Mouse (Mus musculus): ENCODE results near the gene Zfp704. TPM values are rescaled to one million over a fixed set of nuclear protein-coding genes. Genes with fewer than 3 reads are reported as not detected.

Gene Zfp704
- polyA plus RNA-seq, 1 experiment from 2014 or later, result 1.2 TPM

DNA sequence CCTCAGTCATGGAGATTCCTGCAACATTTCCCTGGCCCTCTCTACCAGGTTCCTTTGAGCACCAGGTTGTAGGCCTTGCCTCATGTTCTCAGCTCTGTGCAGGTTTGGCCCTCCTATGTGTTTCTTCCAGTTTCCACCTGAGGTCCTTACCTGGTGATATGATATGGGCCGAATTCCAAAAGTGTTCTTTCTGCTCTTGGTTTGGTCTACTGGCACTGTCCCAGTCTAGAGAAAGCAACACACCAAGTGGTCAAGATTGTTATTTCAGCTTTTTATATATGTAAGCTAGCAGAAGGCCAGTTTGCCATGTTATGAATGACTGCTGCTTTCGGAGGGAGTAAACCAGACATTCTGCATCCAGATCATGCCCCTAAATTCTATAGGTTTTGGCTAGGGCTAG is 541 bp upstream of the Zfp704 start:
- H3K4me2 ChIP-seq, result peak overlapping the region; percentile 98
- no peak overlapping the region for H3K9ac ChIP-seq
- H3K27ac ChIP-seq, result no peak overlapping the region
- H3K36me3 ChIP-seq, result no peaks in the 10 kb centered on the region
- H3K27me3 ChIP-seq, result peaks cover 39% of the 10 kb centered on the region
- no peaks in the 10 kb centered on the region for H3K9me3 ChIP-seq (replicated peaks)
- H3K4me1 ChIP-seq (replicated peaks), result peaks cover 57% of the 10 kb centered on the region
- peak overlapping the region; percentile 77 for H3K4me3 ChIP-seq (replicated peaks)
- no peak for DNase-seq
- WGBS (ENCODE audit: insufficient replicate concordance), result 84% methylated on average over 2 of the region's 2 CpGs
- ATAC-seq (ENCODE audit: low read depth), result 0 out of 2 replicates have a peak, but pooled peaks have one; percentile 5

DNA sequence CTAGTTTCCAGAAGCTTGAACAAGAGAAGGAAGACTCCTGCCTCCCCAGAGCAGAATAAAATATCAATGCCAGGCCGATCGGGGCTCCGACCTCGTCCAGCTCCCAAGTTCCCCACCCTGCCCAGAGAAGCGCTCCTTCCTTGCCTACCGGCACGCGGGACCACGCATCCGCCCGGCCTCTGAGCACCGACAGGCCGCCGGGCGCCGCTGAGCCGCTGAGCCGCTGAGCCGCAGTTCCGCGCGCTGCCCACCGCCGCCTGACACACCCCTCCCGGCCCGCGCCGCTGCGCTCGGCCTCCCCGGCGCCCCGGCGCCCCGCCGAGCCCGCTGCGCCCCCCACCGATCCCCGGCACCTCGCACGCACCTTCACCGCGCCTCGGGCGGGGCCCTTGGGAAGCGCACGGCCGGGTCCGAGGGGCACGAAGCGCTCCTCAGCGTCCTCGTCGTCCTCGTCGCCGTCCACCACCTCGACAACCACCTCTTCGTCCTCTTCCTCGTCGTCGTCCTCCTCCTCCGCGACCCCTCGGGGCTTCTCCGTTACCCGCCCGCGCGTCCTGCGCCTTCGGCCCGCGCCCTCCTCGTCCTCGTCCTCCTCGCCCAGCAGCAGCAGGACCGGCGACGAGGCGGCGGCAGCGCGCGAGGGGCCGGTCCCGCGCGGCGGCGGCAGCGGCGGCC is 842 bp downstream of the Zfp704 start:
- peak; percentile 33 for DNase-seq

DNA sequence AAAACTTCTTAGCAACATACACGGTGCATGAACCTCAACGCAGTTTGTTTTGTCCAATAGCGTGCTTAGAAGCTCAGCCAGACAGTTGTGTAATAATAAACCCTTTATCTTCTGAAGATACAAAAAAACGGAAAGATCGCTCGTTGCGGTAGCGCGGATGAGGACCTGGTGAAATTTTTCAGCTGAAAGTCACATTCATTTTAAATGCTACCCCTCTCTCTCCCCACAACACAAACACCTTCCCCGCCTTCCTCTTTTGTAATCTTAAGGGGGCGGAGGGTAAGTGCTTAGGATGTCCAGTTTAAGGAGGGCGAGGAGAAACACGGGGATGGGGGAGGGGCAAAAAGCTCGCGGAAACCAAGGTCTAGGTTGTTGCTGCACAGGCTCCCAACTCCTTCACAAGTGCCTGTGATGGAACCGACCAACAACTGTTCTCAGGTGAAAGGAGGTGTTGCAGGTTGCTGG is 1.4 kb downstream of the Zfp704 start:
- under 1% methylated on average over 16 of the region's 16 CpGs for WGBS (ENCODE audit: insufficient replicate concordance)
- Histone ChIP-seq H3K36me3 (no peaks in the 10 kb centered on the region), H3K4me3 (replicated peaks) (peak overlapping the region; percentile 77), H3K4me2 (peak overlapping the region; percentile 98), H3K9me3 (replicated peaks) (no peaks in the 10 kb centered on the region), H3K4me1 (replicated peaks) (peaks cover 49% of the 10 kb centered on the region), H3K9ac (peak overlapping the region; percentile 81), H3K27me3 (peaks cover 39% of the 10 kb centered on the region), H3K27ac (peak overlapping the region; percentile 77; the same call in 1 of the 2 replicates)
- no peak for DNase-seq
- peak; percentile 43 for ATAC-seq (ENCODE audit: low read depth)

More for the DNA sequence above, 842 bp downstream of the Zfp704 start:
- Histone ChIP-seq H3K27me3 (peaks cover 39% of the 10 kb centered on the region), H3K4me2 (peak overlapping the region; percentile 98), H3K4me1 (replicated peaks) (peaks cover 54% of the 10 kb centered on the region), H3K4me3 (replicated peaks) (peak overlapping the region; percentile 77), H3K9ac (peak overlapping the region; percentile 81), H3K9me3 (replicated peaks) (no peaks in the 10 kb centered on the region), H3K27ac (peak overlapping the region; percentile 77), H3K36me3 (no peaks in the 10 kb centered on the region)
- ATAC-seq (ENCODE audit: low read depth), result peak; percentile 34
- under 1% methylated on average over 93 of the region's 94 CpGs for whole genome bisulfite sequencing (ENCODE audit: insufficient replicate concordance)

DNA sequence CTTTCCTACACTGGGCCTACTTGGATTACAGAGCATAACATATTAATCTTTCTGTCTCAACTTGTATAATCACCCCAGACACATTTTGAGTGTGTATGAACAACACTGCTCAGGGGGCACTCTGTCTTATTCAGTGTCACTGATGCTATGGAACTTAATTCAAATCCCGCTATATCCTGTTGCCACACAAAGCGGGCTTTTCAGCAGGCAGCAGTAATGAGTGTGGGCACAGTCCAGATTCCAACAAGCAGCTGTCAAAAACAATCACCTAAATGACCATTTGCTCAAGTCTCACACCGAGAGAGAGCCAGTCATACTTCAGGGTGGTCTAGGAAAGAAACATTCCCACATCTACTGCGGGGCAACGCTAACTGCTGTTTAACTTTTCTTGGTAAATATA is 2.2 kb downstream of the Zfp704 start:
- DNase-seq (no peak), ATAC-seq (ENCODE audit: low read depth) (no peak)
- peaks cover 36% of the 10 kb centered on the region for H3K27me3 ChIP-seq
- H3K9me3 ChIP-seq (replicated peaks), result no peaks in the 10 kb centered on the region
- no peak overlapping the region for H3K27ac ChIP-seq
- H3K4me1 ChIP-seq (replicated peaks), result peaks cover 48% of the 10 kb centered on the region
- no peak overlapping the region for H3K9ac ChIP-seq
- WGBS (ENCODE audit: insufficient replicate concordance), result 79% methylated on average over 5 of the region's 5 CpGs
- no peak overlapping the region for H3K4me3 ChIP-seq (replicated peaks)
- peak overlapping the region; percentile 98 for H3K4me2 ChIP-seq
- H3K36me3 ChIP-seq, result no peaks in the 10 kb centered on the region

GRCm38 (mm10) chr3:9605784-9606706 is 3.8 kb downstream of the Zfp704 start:
- Histone ChIP-seq H3K36me3 (no peaks in the 10 kb centered on the region), H3K9me3 (replicated peaks) (no peaks in the 10 kb centered on the region), H3K4me1 (replicated peaks) (peaks cover 46% of the 10 kb centered on the region), H3K9ac (no peak overlapping the region), H3K4me2 (no peak overlapping the region), H3K4me3 (replicated peaks) (no peak overlapping the region), H3K27me3 (peaks cover 24% of the 10 kb centered on the region), H3K27ac (0 out of 2 replicates have a peak overlapping the region, but pooled peaks have one; percentile 18)
- ATAC-seq (ENCODE audit: low read depth) (no peak), DNase-seq (no peak)
- WGBS (ENCODE audit: insufficient replicate concordance), result 51% methylated on average over 11 of the region's 11 CpGs

DNA sequence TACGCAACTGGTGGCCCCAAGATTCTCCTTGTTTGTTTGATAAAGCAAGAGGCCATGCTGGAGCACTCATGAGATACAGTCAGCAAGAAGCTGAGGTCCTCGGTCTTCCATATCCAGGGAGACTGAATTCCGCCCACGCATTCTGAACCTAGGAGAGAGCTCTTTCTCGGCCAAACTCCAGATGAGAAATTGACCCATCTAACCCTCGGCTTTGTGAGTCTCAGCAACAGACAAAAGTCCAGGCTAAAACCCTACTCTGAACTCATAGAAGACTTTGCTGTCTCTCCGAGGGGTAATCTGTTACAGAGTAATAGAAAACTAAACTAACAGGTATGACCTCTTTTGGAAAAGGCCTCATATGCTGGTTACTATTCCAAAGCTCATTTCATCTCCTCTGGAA is 4.9 kb downstream of the Zfp704 start:
- Histone ChIP-seq H3K36me3 (no peaks in the 10 kb centered on the region), H3K9ac (no peak overlapping the region), H3K4me1 (replicated peaks) (peaks cover 46% of the 10 kb centered on the region), H3K27me3 (peaks cover 13% of the 10 kb centered on the region), H3K4me2 (no peak overlapping the region), H3K4me3 (replicated peaks) (no peak overlapping the region), H3K9me3 (replicated peaks) (no peaks in the 10 kb centered on the region), H3K27ac (no peak overlapping the region)
- ATAC-seq (ENCODE audit: low read depth) (no peak), DNase-seq (no peak)
- WGBS (ENCODE audit: insufficient replicate concordance), result 72% methylated on average over 7 of the region's 7 CpGs

DNA sequence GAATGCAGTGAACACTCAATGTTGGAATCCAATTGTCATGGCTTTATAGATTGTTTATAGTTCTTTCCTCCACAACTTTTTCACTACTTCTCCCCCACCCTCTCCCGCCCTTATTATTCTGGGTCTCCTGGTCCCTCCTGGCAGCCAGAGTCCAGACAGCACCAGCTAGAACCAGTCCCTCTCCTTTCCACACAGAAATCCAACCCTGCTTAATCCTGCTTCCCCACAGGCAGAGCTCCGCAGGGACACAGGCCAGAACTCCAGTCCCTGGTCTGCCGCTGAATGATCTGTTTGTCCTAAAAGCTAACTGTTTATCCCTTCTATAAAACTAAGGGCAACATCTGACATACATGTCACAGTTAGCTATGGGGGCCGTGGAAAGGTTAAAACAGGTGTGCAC is 6.0 kb downstream of the Zfp704 start:
- Histone ChIP-seq H3K4me2 (no peak overlapping the region), H3K9me3 (replicated peaks) (no peaks in the 10 kb centered on the region), H3K4me3 (replicated peaks) (no peak overlapping the region), H3K27ac (no peak overlapping the region), H3K36me3 (no peaks in the 10 kb centered on the region), H3K27me3 (peaks cover 2% of the 10 kb centered on the region; the same call in 1 of the 2 replicates), H3K4me1 (replicated peaks) (peaks cover 50% of the 10 kb centered on the region), H3K9ac (no peak overlapping the region)
- WGBS (ENCODE audit: insufficient replicate concordance), result 80% methylated on average over 4 of the region's 4 CpGs
- no peak for ATAC-seq (ENCODE audit: low read depth)
- no peak for DNase-seq

DNA sequence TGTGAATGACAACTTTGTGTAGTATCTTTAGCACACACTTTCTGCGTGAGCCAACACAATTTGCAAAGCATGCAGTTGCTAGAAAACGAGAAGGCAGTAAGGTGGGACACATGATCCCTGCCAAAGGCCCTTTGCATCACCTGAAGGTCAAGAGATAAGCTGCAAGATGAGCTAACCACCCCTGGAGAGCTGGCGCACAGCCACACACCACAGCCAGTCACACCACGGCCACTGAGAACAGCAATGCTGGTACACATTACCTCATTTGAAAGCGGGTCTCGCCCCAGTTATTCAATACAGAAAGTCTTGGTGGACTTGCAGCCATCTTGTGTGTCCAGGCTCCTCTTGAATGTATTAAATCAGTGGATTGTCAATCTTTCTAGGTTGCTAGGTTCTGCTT is 9.3 kb downstream of the Zfp704 start:
- no peak for ATAC-seq (ENCODE audit: low read depth)
- 56% methylated on average over 6 of the region's 6 CpGs for WGBS (ENCODE audit: insufficient replicate concordance)

DNA sequence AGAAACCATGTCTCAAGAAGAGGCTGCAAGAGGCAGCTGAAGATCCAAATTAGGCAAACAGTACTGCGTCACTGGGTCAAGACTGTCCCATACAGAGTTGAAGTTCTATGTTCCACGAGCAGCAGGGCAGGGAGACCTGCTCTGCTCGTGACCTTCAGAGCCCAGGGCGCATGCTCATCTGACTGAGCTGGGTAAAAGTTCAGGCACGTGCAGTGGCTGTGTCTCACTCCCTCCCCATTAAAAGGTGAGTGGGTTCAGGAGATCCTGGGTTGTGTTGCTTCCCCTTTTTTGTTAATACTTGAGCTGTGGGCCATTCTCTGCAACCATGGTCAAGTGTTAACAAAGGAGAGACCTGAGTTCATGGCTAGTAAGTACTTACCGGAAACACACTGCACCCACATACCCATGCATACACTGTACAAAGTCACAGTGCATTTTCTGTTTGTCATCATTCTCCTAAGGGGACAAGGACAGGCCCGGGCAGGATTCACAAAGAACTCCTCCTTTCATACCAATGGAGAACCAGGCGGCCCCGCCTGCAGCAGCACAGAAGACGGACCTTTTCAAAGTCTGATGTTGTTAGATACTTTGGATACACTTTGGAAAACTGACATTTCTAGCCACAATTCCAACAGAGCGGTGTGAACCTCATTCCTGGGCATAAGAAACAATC is 10.0 kb downstream of the Zfp704 start:
- H3K4me3 ChIP-seq (replicated peaks), result no peak overlapping the region
- DNase-seq, result no peak
- no peaks in the 10 kb centered on the region for H3K27me3 ChIP-seq
- H3K27ac ChIP-seq, result no peak overlapping the region
- H3K4me1 ChIP-seq (replicated peaks), result peaks cover 36% of the 10 kb centered on the region
- no peaks in the 10 kb centered on the region for H3K9me3 ChIP-seq (replicated peaks)
- 75% methylated on average over 11 of the region's 11 CpGs for WGBS (ENCODE audit: insufficient replicate concordance)
- peak; percentile 43; the same call in 1 of the 2 replicates for ATAC-seq (ENCODE audit: low read depth)
- no peaks in the 10 kb centered on the region for H3K36me3 ChIP-seq
- no peak overlapping the region for H3K9ac ChIP-seq
- no peak overlapping the region for H3K4me2 ChIP-seq

More for the DNA sequence above, 9.3 kb downstream of the Zfp704 start:
- peaks cover 43% of the 10 kb centered on the region for H3K4me1 ChIP-seq (replicated peaks)
- H3K4me3 ChIP-seq (replicated peaks), result no peak overlapping the region
- H3K27ac ChIP-seq, result no peak overlapping the region
- no peak overlapping the region for H3K4me2 ChIP-seq
- no peaks in the 10 kb centered on the region for H3K27me3 ChIP-seq
- no peaks in the 10 kb centered on the region for H3K36me3 ChIP-seq
- no peak overlapping the region for H3K9ac ChIP-seq
- H3K9me3 ChIP-seq (replicated peaks), result no peaks in the 10 kb centered on the region
- no peak for DNase-seq

- Histone ChIP-seq H3K9me3 (replicated peaks) (no peaks in the 10 kb centered on the region), H3K4me3 (replicated peaks) (no peak overlapping the region), H3K27me3 (no peaks in the 10 kb centered on the region), H3K4me2 (no peak overlapping the region), H3K36me3 (no peaks in the 10 kb centered on the region), H3K9ac (no peak overlapping the region), H3K27ac (no peak overlapping the region), H3K4me1 (replicated peaks) (peaks cover 34% of the 10 kb centered on the region)
- DNase-seq, result no peak
- 72% methylated on average over 3 of the region's 3 CpGs for WGBS (ENCODE audit: insufficient replicate concordance)
- peak; percentile 52; the same call in 1 of the 2 replicates for ATAC-seq (ENCODE audit: low read depth)
Observed at GRCm38 (mm10) chr3:9598061-9598460, 11.8 kb downstream of the Zfp704 start.

- no peak overlapping the region for H3K4me3 ChIP-seq (replicated peaks)
- WGBS (ENCODE audit: insufficient replicate concordance), result 57% methylated on average over 7 of the region's 7 CpGs
- no peaks in the 10 kb centered on the region for H3K36me3 ChIP-seq
- no peak overlapping the region for H3K9ac ChIP-seq
- no peak overlapping the region for H3K4me2 ChIP-seq
- no peak overlapping the region for H3K27ac ChIP-seq
- ATAC-seq (ENCODE audit: low read depth) (no peak), DNase-seq (no peak)
- peaks cover 28% of the 10 kb centered on the region for H3K4me1 ChIP-seq (replicated peaks)
- H3K9me3 ChIP-seq (replicated peaks), result no peaks in the 10 kb centered on the region
- no peaks in the 10 kb centered on the region for H3K27me3 ChIP-seq
Observed at GRCm38 (mm10) chr3:9594457-9594856, 15.4 kb downstream of the Zfp704 start.
